Mouse (Mus musculus) thymus, postnatal 14 days (tissue): ENCODE results near the gene Tldc1.

Experiments
- DNase-seq: peaks from one replicate; pipeline ENCODE4 v3.0.0; 2021

Tldc1 gene

DNA sequence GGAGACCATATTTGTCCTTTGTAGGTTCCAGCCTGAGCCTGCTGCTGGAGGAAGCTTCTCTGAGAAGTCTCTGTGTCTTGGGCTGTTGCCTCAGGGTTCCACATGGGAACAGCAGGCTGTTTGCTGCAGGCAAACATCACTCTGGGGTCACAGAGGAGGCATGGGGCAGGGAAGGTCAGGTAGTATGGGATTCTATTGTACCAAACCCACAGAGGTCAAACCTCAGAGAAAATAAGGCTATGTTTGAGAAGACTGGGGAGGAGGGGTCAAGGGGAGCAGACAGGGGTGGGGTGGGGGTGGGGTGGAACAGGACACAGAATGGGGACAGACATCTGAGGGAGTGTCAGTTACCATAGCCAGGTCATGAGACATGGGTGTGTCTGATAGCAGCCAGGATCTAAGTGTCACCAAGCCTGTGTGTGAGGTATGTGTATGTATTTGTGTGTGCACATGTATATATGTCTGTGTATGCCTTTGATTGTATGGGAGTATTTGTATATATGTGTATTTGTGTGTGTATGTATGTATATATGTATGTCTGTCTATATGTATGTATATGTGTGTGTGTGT, 61.4 kb downstream of the Tldc1 start:
- no peak for DNase-seq

DNA sequence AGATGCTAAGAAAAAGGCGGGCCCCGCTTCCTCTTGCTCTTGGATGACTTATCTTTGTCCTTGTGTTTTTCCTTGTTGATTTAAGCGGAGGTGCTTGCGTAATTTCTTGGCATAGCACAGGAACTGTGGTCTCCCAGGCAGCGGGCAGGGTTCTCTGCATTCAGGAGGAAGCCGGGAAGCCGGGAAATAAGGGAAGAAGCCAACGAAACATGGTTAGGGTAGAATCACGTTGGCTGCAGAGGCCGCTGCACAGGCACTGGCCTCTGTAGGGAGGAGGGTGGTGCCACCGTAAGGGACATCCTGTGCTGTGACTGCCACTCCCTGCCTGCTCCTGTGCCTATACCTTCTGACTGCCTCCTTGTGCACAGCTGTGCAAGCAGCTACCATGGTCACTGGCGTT, 63.0 kb downstream of the Tldc1 start:
- DNase-seq = no peak

DNA sequence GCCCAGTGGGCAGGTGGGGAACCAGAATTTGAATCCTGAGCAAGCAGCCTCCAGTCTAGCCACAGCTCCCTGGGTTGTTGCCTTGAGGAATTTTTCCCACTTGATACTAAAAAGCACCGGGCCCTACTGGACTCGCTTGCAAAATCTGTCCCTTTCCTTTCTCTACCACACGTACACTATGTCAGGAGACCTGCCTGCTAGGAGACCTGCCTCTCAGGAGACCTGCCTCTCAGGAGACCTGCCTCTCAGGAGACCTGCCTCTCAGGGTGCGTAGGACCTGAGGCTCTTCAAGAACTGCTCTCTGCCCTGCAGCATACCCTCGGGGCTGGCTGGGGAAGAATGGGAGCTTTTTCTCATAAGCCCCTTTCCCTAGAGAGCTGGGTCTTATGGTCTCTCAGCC, 64.8 kb downstream of the Tldc1 start:
- DNase-seq = no peak

DNA sequence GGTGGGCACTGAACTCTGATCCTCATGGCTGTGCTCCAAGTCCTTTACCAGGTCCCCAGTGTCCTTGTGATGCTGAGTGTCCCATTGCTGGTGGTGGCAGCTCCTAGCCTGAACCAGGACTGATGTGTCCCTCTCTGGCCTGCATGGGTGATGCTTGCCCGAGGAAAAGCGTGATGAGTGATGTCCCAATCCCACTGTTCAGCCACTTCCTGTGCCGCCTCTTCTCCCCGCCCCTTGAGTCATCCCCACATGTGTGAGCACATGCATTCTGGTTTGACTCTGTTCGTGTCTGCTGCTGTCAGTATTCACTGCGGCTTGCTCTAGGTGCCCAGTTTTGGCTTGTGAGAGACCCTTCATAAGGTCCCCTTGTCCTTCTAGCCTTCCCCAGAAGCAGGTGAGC, 66.0 kb downstream of the Tldc1 start:
- DNase-seq = no peak
